Mouse (Mus musculus) cortical plate, adult 2 months (tissue): ENCODE data around the gene Nlrc5.

Experiments
- CTCF ChIP-seq: fragments of 200-500 bp; IDR thresholded peaks from 2 replicates; pipeline ENCODE4 v1.5.1; 2011; ENCODE audit warnings: mild to moderate bottlenecking, control low read depth, low read length; ENCODE audit not compliant: insufficient read depth; ENCODE audit errors: extremely low read depth
- POLR2A ChIP-seq: fragments of 200-500 bp; IDR thresholded peaks from 2 replicates; pipeline ENCODE4 v1.6.1; 2011; ENCODE audit warnings: mild to moderate bottlenecking, low read length, control low read depth; ENCODE audit not compliant: insufficient read depth; ENCODE audit errors: extremely low read depth

- TF ChIP-seq CTCF (no peak), POLR2A (no peak)
These were observed 7.5 kb downstream of the Nlrc5 start for GRCm38 (mm10) chr8:94441686-94442085.
